In the genomic region with DNA sequence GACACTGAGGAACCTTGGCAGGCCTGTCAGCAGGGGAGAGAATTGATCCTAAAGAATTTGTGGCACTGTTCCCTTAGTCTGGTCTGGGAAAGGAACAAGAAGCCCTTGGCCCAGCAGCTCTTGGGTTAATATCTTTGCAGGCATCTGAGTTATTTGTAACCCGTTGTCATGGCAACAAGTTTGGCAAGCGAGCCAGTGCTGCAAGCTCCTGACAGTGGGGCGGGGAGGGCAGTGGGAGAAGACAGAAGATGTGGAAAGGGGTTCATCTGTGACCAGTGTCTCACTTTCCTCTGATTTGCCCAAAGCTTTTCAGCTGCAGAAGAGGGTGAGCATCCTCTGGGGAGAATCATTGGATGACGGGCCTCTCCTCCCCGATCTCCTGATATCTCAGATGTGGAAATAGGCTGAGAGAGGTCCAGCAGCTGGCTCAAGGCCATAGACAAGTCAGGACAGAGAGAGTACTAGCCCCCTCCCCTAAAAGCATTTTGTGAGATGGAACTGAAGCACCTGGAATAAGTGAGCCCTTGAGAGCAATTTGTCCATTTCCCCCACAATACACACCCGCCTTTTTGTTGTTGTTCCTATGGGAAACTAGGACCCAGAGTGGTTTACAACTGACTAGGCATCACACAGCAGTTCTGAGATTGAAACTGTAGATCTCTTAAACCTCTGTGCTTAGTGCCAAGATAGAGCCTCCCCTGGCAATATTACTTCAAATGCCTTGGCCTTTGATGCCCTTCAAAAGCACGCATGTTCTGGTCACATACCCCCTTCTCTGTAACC, we compare ENCODE assay signal across 8 mouse cellular contexts. TPM values are rescaled to one million over a fixed set of nuclear protein-coding genes. Genes with fewer than 3 reads are reported as not detected.
DNase-seq lines count a peak whose midpoint lies in the region; ATAC-seq lines count a peak whose summit lies in the region.
"Not testable (repeated sequence)": the region's sequence is repeated elsewhere in the genome, so short reads cannot be mapped to it uniquely, and the experiment has no call there.

No protein-coding gene starts in this region.

- ATAC-seq in forebrain, embryonic 14.5 days, result peak; percentile 93
- ATAC-seq in midbrain, embryonic 14.5 days (ENCODE audit: low FRiP score, low TSS enrichment), result peak; percentile 73

- peak; percentile 5 for DNase-seq in ZHBTc4 (ENCODE audit: low read depth, low spot score)
- DNase-seq in cerebellum, postnatal 10 days, result peak; percentile 88 to 90
- DNase-seq in forebrain, embryonic 14.5 days (ENCODE audit: low spot score), result peak; percentile 93
- peak; percentile 3 to 12 for DNase-seq in heart, postnatal 14 days
- peak; percentile 56 to 71 for DNase-seq in kidney, postnatal 4 days
- DNase-seq in left cerebral cortex, postnatal 36 days (ENCODE audit: low spot score in 2 of 2), result peak; percentile 59
- DNase-seq in midbrain, embryonic 14.5 days, result peak; percentile 89
- peak; percentile 89 to 94 for DNase-seq in right cerebral cortex, postnatal 10 days (ENCODE audit: low spot score in 2 of 2)

- WGBS in forebrain, embryonic 14.5 days, result 27% methylated on average over 6 of the region's 7 CpGs
- 32% methylated on average over 7 of the region's 7 CpGs for WGBS in midbrain, embryonic 14.5 days

- peak overlapping the region; percentile 28 for H3K4me2 ChIP-seq in forebrain, embryonic 14.5 days (ENCODE audit: low read length)
- peak overlapping the region; percentile 28 for H3K4me2 ChIP-seq in midbrain, embryonic 14.5 days (ENCODE audit: low read length)

- not testable (repeated sequence) for H3K4me1 ChIP-seq in forebrain, embryonic 14.5 days (ENCODE audit: control insufficient read depth, insufficient read depth, low read length); midbrain, embryonic 14.5 days (ENCODE audit: control insufficient read depth, insufficient read depth, low read length)

- intact Hi-C loops in heart, postnatal 14 days (cut with DNase I); left cerebral cortex, postnatal 36 days (cut with DNase I): not testable (repeated sequence)

- not testable (repeated sequence) for H3K9me3 ChIP-seq in forebrain, embryonic 14.5 days (replicated peaks; ENCODE audit: control insufficient read depth, low read length); midbrain, embryonic 14.5 days (ENCODE audit: control insufficient read depth, low read length)

- not testable (repeated sequence) for H3K36me3 ChIP-seq in forebrain, embryonic 14.5 days (ENCODE audit: control insufficient read depth, insufficient read depth, low read length); midbrain, embryonic 14.5 days (ENCODE audit: control insufficient read depth, insufficient read depth, low read length)

- H3K4me3 ChIP-seq in forebrain, embryonic 14.5 days (ENCODE audit: low read depth, low read length); midbrain, embryonic 14.5 days (replicated peaks; ENCODE audit: low read depth, low read length): not testable (repeated sequence)

- not testable (repeated sequence) for H3K9ac ChIP-seq in forebrain, embryonic 14.5 days (ENCODE audit: low read length); midbrain, embryonic 14.5 days (replicated peaks; ENCODE audit: low read length)

- not testable (repeated sequence) for H3K27ac ChIP-seq in forebrain, embryonic 14.5 days (ENCODE audit: low read depth, low read length); midbrain, embryonic 14.5 days (replicated peaks; ENCODE audit: low read depth, low read length)

- 0 out of 2 replicates have a peak, but pooled peaks cover 13% of the 10 kb centered on the region for H3K27me3 ChIP-seq in forebrain, embryonic 14.5 days (replicated peaks; ENCODE audit: control insufficient read depth, insufficient read depth, low read length)
- peaks cover 18% of the 10 kb centered on the region for H3K27me3 ChIP-seq in midbrain, embryonic 14.5 days (ENCODE audit: control insufficient read depth, insufficient read depth, low read length)

RNA-seq across cellular contexts. Expression of a gene that starts 54.0 kb away (rescaled TPM):
- polyA plus RNA-seq in forebrain, embryonic 14.5 days (2014; fragmentation: Nextera tagmentation; extraction: Ambion mirVana), result 4.6 and 5.5 TPM in 2 replicates
- 10 to 100 TPM; 61.7 to 73.2 TPM for total RNA-seq in heart, postnatal 14 days (2021)
- total RNA-seq in left cerebral cortex, postnatal 36 days (2021), result 100 to 1,000 TPM; 156 to 160 TPM
- polyA plus RNA-seq in midbrain, embryonic 14.5 days (2014; fragmentation: Nextera tagmentation; extraction: Ambion mirVana), result 5.2 and 7.2 TPM in 2 replicates

Comparison
In these comparisons a context has a peak if more than half of its experiments do, and no peak if none do; other contexts are left out.
1. DNase-seq: peak in every context shown above with its lines; median percentile 93 in forebrain, embryonic 14.5 days; 92 in right cerebral cortex, postnatal 10 days; 89 in cerebellum, postnatal 10 days; 89 in midbrain, embryonic 14.5 days; 64 in kidney, postnatal 4 days; 59 in left cerebral cortex, postnatal 36 days; 8 in heart, postnatal 14 days; 5 in ZHBTc4.